Mouse (Mus musculus): ENCODE measurements at regions not wholly inside any gene's neighbourhood (a gene's known extent, or its start where the extent isn't known, plus 50 kb on each side); places are given as distances from the start of the nearest gene placed in this dataset.

DNA sequence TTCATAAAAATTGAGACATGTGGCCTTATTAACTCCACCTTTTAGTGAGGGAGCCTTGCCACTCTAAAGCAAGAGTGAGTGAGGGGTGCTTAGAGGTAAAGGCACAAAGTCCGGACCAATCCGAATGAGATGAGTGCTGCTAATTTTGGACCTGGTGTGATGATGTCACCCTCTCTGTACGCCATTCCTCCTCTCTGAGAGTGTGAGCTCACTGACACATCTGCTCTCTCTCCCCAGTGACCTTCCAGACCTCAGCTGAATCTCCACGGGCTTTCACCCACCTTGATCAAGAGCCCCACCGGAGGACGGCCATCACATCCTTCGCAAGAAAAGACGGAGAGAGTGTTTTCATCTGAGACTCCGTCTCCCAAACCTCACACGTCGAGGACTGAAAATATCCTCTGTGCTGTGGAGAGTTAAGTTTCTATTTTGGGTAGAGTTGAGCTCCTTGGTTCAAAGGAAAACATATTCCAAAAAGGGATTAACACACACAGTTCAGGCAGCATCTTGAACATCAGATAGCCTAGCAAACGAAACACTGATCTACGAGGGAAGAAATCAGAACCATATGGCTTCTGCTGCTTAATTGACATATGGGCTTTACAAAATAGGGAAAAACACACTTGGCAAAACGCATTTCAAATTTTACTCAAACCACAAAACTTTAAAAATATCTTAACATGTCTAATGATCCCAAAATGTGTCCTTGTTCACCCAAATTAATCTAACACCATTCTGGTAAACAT lies 96.2 kb upstream of the 3110018I06Rik start:
- DNase-seq (ENCODE audit: low read depth, low spot score), result no peak

GRCm38 (mm10) chr12:107394467-107394866 lies 94.0 kb upstream of the 3110018I06Rik start:
- no peak for DNase-seq (ENCODE audit: low read depth, low spot score)

GRCm38 (mm10) chr12:107404821-107405220 lies 83.6 kb upstream of the 3110018I06Rik start:
- DNase-seq (ENCODE audit: low read depth, low spot score), result no peak

DNA sequence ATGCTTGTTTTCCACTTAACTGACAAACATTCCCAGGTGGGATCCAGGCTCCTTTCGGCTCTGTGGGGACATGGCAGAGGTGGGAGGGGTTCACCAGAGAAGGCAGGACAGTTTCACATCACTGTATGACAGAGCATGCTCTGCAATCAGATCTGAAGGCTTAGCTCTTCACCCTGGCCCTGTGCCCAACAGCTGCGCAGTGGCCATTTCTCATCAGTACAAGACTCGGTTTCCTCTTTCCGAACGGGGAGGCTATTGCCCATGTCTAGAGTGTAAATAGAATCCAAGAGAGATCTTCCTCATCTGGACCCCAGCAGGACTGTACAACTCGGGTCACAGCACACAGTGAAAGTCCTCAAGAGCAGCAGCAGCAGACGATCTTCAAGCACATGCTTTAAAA lies 64.5 kb upstream of the 3110018I06Rik start:
- DNase-seq (ENCODE audit: low read depth, low spot score), result no peak

GRCm38 (mm10) chr12:107438506-107438905 lies 49.9 kb upstream of the 3110018I06Rik start:
- no peak for DNase-seq (ENCODE audit: low read depth, low spot score)
